Mouse (Mus musculus) kidney, postnatal 0 days (tissue): ENCODE measurements around the gene Aldh9a1. TPM values are rescaled to one million over a fixed set of nuclear protein-coding genes. Genes with fewer than 3 reads are reported as not detected.
A peak's percentile ranks its signal among the peaks of the same experiment; 100 is the strongest.

Experiments used
- ATAC-seq: fragments of 200-750 bp; cut with Nextera tagmentation; replicated peaks from 2 replicates; pipeline ENCODE4 v1.8.0; 2017; ENCODE audit warnings: low read depth, moderate number of reproducible peaks, moderate TSS enrichment, moderate library complexity; ENCODE audit not compliant: low FRiP score
- DNase-seq: peaks from one replicate; pipeline ENCODE4 v3.0.0-alpha.2; 2016; ENCODE audit warnings: low spot score
- H3K27ac ChIP-seq: fragments of 300-500 bp; sonication (generic); 2 replicates; pipeline ENCODE4 v1.5.1; 2014; ENCODE audit warnings: mild to moderate bottlenecking
- H3K27me3 ChIP-seq: fragments of 300-500 bp; sonication (generic); 2 replicates; pipeline ENCODE4 v1.6.1; 2014; ENCODE audit warnings: low read length, mixed read lengths; ENCODE audit not compliant: insufficient read depth
- H3K36me3 ChIP-seq: fragments of 300-500 bp; sonication (generic); 2 replicates; pipeline ENCODE4 v1.6.1; 2014; ENCODE audit warnings: low read length, mixed read lengths; ENCODE audit not compliant: insufficient read depth
- H3K4me1 ChIP-seq: fragments of 300-500 bp; sonication (generic); replicated peaks from 2 replicates; pipeline ENCODE4 v1.6.1; 2014; ENCODE audit warnings: antibody characterized with exemption, low read length, mixed read lengths; ENCODE audit not compliant: insufficient read depth
- H3K4me2 ChIP-seq: fragments of 300-500 bp; sonication (generic); 2 replicates; pipeline ENCODE4 v1.6.1; 2014; ENCODE audit warnings: mild to moderate bottlenecking, low read length, moderate library complexity, mixed read lengths
- H3K4me3 ChIP-seq: fragments of 300-500 bp; sonication (generic); replicated peaks from 2 replicates; pipeline ENCODE4 v1.5.1; 2014; ENCODE audit warnings: low read depth, low read length
- H3K9ac ChIP-seq: fragments of 300-500 bp; sonication (generic); 2 replicates; pipeline ENCODE4 v1.6.1; 2014; ENCODE audit warnings: low read depth, low read length
- H3K9me3 ChIP-seq: fragments of 300-500 bp; sonication (generic); replicated peaks from 2 replicates; pipeline ENCODE4 v1.6.1; 2016; ENCODE audit warnings: low read length, inconsistent platforms, mixed read lengths
- CTCF ChIP-seq: IDR thresholded peaks from 2 replicates; pipeline ENCODE4 v1.5.1; 2016; ENCODE audit warnings: antibody characterized with exemption, low read depth, mild to moderate bottlenecking, moderate library complexity
- WGBS: fragments of 180-500 bp; shearing (Covaris S2); extraction: QIAGEN DNeasy Blood & Tissue Kit; methylation state at CpG from one replicate; pipeline ENCODE4 v1.1.7; 2014; 5-methylcytosine and 5-hydroxymethylcytosine counted together
- polyA plus RNA-seq: library from polyadenylated mRNA; unstranded; fragments of >200 nt; fragmentation: Nextera tagmentation; extraction: Ambion mirVana; gene quantifications from 2 replicates; pipeline ENCODE4 v1.2.1, GENCODE M21; 2015

Aldh9a1 gene
- polyA plus RNA-seq, 1 experiment from 2014 or later: 54.3 TPM

DNA sequence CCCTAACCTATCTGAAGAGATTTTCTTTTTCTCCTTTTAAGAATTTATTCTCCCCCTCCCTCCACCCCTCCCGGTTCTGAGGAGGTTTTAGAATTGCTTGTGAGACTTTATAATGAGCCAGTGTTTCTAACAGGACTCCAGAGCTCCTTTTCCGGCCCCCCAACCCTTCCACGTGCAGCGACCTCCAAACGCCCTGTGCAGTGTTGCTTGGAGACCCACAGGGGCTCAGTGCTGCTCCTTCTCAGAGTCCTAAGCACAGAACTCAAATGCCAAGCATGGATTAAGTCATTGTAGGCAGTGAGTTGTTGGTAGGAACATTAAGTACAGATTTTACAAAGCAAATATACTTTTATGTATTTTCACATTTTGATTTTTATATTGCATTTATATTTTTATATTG, 13.5 kb downstream of the Aldh9a1 start:
- Histone ChIP-seq H3K9me3 (no peaks in the 10 kb centered on the region), H3K36me3 (peaks cover 10% of the 10 kb centered on the region; the same call in 1 of the 2 replicates), H3K9ac (no peak overlapping the region), H3K27ac (no peak overlapping the region), H3K4me2 (no peak overlapping the region), H3K4me3 (no peak overlapping the region), H3K27me3 (no peaks in the 10 kb centered on the region), H3K4me1 (no peaks in the 10 kb centered on the region)
- ATAC-seq (no peak), DNase-seq (no peak)
- TF ChIP-seq CTCF: no peak
- WGBS: 69% methylated on average over 5 of the region's 5 CpGs

DNA sequence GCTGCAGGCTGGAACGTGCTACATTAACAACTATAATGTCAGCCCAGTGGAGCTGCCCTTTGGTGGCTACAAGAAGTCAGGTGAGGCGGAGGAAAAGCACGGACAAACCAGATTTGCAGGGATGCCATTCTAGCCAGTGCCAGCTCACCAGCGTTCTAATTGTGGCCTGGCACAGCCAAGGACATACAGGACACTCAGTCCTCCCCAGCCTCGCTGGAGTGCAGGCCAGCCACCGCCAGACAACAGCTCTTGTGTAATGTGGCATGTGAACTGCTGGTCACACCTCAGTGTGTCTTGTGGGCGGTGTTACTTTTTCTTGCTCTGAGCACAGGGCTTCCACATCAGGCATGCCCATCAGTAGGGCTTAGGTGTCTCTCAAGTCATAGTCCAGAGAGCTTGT, 16.0 kb downstream of the Aldh9a1 start:
- H3K4me3 ChIP-seq: no peak overlapping the region
- no peaks in the 10 kb centered on the region for H3K27me3 ChIP-seq
- DNase-seq: no peak
- peaks cover 10% of the 10 kb centered on the region; the same call in 1 of the 2 replicates for H3K36me3 ChIP-seq
- H3K4me1 ChIP-seq: no peaks in the 10 kb centered on the region
- H3K9me3 ChIP-seq: no peaks in the 10 kb centered on the region
- no peak overlapping the region for H3K4me2 ChIP-seq
- no peak overlapping the region; the same call in 1 of the 2 replicates for H3K27ac ChIP-seq
- peak; percentile 76 for ATAC-seq
- no peak for TF ChIP-seq CTCF
- 75% methylated on average over 7 of the region's 7 CpGs for WGBS
- H3K9ac ChIP-seq: no peak overlapping the region

DNA sequence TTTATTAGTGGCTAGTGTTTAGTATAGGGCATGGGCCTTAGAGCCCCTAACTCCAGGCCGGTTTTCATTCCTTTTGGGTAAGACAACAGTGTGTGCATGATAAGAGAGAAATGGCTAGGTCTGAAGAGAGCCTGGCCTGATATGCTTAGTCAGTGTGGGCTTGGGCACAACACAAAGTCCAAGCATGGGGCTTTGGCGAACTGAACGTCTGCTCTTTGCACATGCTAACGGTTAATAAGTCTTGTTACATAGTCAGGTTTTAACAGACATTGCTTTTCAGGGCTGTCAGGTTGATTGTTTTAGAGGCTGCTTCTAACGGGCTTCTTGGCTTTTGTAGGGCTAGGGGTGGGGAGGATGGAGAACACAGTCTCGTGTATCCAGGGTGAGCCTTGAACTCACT, 16.8 kb downstream of the Aldh9a1 start:
- H3K4me3 ChIP-seq: no peak overlapping the region
- TF ChIP-seq CTCF: no peak
- H3K36me3 ChIP-seq: peaks cover 9% of the 10 kb centered on the region; the same call in 1 of the 2 replicates
- H3K27me3 ChIP-seq: no peaks in the 10 kb centered on the region
- DNase-seq (no peak), ATAC-seq (no peak; the same call in 1 of the 2 replicates)
- no peaks in the 10 kb centered on the region for H3K9me3 ChIP-seq
- WGBS: 86% methylated on average over 6 of the region's 6 CpGs
- no peak overlapping the region for H3K4me2 ChIP-seq
- no peak overlapping the region for H3K9ac ChIP-seq
- no peaks in the 10 kb centered on the region for H3K4me1 ChIP-seq
- H3K27ac ChIP-seq: no peak overlapping the region

DNA sequence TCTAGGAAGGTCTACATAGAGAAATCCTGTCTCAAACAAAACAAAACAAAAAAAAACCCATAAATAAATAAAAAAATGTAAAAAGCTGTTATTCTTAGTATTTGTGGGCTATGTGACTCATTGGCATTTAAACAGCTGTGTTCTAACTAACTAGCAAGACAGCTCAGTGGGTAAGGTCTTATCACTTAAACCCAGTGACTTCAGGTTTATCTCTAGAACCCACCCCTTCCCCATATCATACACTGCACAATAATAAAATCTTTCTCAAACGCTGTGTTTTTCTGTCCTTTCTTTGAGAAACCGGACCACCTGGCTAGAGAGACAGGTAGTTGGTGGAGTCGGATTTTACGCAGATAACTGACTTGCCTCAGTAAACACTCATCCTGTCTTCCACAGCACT, 18.2 kb downstream of the Aldh9a1 start:
- WGBS: 93% methylated on average over 4 of the region's 4 CpGs

DNA sequence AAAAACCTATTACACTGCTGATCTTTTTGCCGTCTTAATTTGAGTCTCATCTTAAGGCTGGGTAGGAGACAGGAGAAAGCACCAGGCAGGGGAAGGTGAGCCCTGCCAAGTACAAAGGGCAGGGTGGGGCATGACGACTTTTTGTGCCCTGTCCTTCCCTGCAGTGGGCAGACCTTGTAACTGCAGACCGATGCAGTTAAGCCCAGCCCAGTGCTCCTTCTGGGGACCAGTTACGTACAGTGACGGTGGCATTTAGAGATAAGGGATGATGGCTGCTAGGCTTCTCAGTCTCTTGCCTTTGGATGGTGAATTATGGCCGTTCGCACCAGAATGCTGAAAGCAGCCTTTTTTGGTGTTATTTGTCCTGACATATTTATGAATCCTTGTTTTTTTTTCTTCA, 18.7 kb downstream of the Aldh9a1 start:
- no peak overlapping the region for H3K4me3 ChIP-seq
- no peak overlapping the region for H3K4me2 ChIP-seq
- DNase-seq: no peak
- H3K9ac ChIP-seq: no peak overlapping the region
- no peak overlapping the region for H3K27ac ChIP-seq
- ATAC-seq: no peak
- TF ChIP-seq CTCF: no peak
- H3K36me3 ChIP-seq: peaks cover 7% of the 10 kb centered on the region; the same call in 1 of the 2 replicates
- no peaks in the 10 kb centered on the region for H3K9me3 ChIP-seq
- H3K27me3 ChIP-seq: no peaks in the 10 kb centered on the region
- 74% methylated on average over 7 of the region's 7 CpGs for WGBS
- H3K4me1 ChIP-seq: no peaks in the 10 kb centered on the region

More for the DNA sequence above, 18.2 kb downstream of the Aldh9a1 start:
- H3K4me1 ChIP-seq: no peaks in the 10 kb centered on the region
- no peak for TF ChIP-seq CTCF
- no peak overlapping the region for H3K27ac ChIP-seq
- DNase-seq (no peak), ATAC-seq (no peak)
- H3K4me3 ChIP-seq: no peak overlapping the region
- no peak overlapping the region for H3K4me2 ChIP-seq
- peaks cover 7% of the 10 kb centered on the region; the same call in 1 of the 2 replicates for H3K36me3 ChIP-seq
- H3K9me3 ChIP-seq: no peaks in the 10 kb centered on the region
- H3K9ac ChIP-seq: no peak overlapping the region
- no peaks in the 10 kb centered on the region for H3K27me3 ChIP-seq

DNA sequence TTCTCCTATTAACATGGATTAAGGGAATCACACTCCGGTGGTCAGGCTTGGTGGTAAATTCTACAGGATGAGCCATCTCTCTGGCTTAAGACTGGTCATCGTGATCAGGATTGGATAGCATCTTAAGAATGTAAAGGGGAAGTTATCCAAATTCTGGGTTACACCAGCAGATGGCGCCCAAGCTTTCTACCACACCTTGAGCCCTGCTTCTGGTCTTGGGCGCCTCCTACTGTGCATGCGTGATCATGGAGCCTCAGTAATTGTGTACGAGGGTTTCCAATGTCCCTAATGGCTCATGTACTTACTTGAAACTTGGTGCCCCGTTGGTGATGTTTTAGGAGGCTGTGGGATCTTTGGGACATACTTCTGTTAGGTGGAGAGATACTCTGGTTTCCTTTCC, 20.1 kb downstream of the Aldh9a1 start:
- Histone ChIP-seq H3K27ac (no peak overlapping the region), H3K27me3 (no peaks in the 10 kb centered on the region), H3K4me2 (no peak overlapping the region), H3K36me3 (peaks cover 7% of the 10 kb centered on the region; the same call in 1 of the 2 replicates), H3K4me1 (peaks cover 8% of the 10 kb centered on the region), H3K9ac (no peak overlapping the region), H3K4me3 (no peak overlapping the region), H3K9me3 (no peaks in the 10 kb centered on the region)
- DNase-seq: peak; percentile 94
- peak; percentile 99 for TF ChIP-seq CTCF
- WGBS: 11% methylated on average over 7 of the region's 7 CpGs
- peak; percentile 29; the same call in 1 of the 2 replicates for ATAC-seq

DNA sequence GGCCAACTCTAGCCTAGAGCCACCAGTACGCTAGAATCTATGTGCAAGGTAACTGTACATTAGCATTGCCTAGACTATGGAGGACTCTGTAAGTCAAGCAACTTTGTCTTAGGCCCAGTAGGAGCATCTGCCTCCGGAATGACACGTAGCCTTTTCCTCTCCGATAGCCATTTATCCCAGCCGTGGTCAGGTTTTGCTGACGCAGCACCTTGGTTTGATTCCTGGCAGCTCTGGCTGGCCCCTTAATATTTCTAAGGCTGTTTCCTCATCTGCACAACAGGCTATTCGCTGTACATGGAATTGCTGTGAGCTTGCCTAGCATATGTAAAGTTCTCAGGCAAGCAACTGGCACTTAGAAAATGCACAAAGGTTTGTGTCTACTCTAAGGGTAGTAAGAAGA, 22.9 kb downstream of the Aldh9a1 start:
- Histone ChIP-seq H3K4me2 (no peak overlapping the region), H3K27ac (no peak overlapping the region), H3K9ac (no peak overlapping the region), H3K27me3 (no peaks in the 10 kb centered on the region), H3K9me3 (no peaks in the 10 kb centered on the region), H3K4me1 (peaks cover 8% of the 10 kb centered on the region), H3K4me3 (no peak overlapping the region), H3K36me3 (0 out of 2 replicates have a peak, but pooled peaks cover 3% of the 10 kb centered on the region)
- WGBS: 93% methylated on average over 7 of the region's 7 CpGs
- no peak for TF ChIP-seq CTCF
- ATAC-seq: no peak
- DNase-seq: no peak
